Mouse (Mus musculus) Muller cell, postnatal 12 days (primary cell): ENCODE measurements around the gene Cntnap1.

Source experiments
- DNase-seq: peaks from one replicate; pipeline ENCODE4 v3.0.0-alpha.2; 2015; ENCODE audit errors: inconsistent ontology term

Gene Cntnap1

GRCm38 (mm10) chr11:101170811-101171610 lies 688 bp downstream of the Cntnap1 start, which contains the start of gene Plekhh3:
Gene Plekhh3 (minus strand): TSS chr11:101171351.
- peak; percentile 98 for DNase-seq

GRCm38 (mm10) chr11:101171721-101172433 lies 1.6 kb downstream of the Cntnap1 start:
- peak; percentile 92 for DNase-seq

GRCm38 (mm10) chr11:101172434-101172815 lies 2.1 kb downstream of the Cntnap1 start:
- no peak for DNase-seq

- DNase-seq, result no peak
Measured at GRCm38 (mm10) chr11:101173112-101173511, 2.8 kb downstream of the Cntnap1 start.

GRCm38 (mm10) chr11:101173631-101174388 lies 3.5 kb downstream of the Cntnap1 start:
- peak; percentile 91 for DNase-seq

GRCm38 (mm10) chr11:101174389-101174745 lies 4.0 kb downstream of the Cntnap1 start:
- no peak for DNase-seq

GRCm38 (mm10) chr11:101174851-101175628 lies 4.7 kb downstream of the Cntnap1 start, which contains the start of gene Ccr10:
Gene Ccr10 (minus strand): TSS chr11:101175443.
- peak; percentile 34 for DNase-seq

- no peak for DNase-seq
Measured at GRCm38 (mm10) chr11:101175636-101176116, 5.4 kb downstream of the Cntnap1 start.

- DNase-seq, result peak; percentile 63
Measured at GRCm38 (mm10) chr11:101176117-101176691, 5.9 kb downstream of the Cntnap1 start.

GRCm38 (mm10) chr11:101176933-101177773 lies 6.8 kb downstream of the Cntnap1 start:
- DNase-seq, result peak; percentile 29

- no peak for DNase-seq
Measured at GRCm38 (mm10) chr11:101178061-101179058, 8.0 kb downstream of the Cntnap1 start.

- no peak for DNase-seq
Measured at GRCm38 (mm10) chr11:101179306-101179705, 9.0 kb downstream of the Cntnap1 start.

GRCm38 (mm10) chr11:101180261-101180660 lies 9.9 kb downstream of the Cntnap1 start:
- no peak for DNase-seq

- DNase-seq, result peak; percentile 52
Measured at GRCm38 (mm10) chr11:101180846-101181740, 10.8 kb downstream of the Cntnap1 start.

GRCm38 (mm10) chr11:101181961-101182360 lies 11.6 kb downstream of the Cntnap1 start:
- no peak for DNase-seq

- no peak for DNase-seq
Measured at GRCm38 (mm10) chr11:101182771-101183517, 12.6 kb downstream of the Cntnap1 start.

GRCm38 (mm10) chr11:101184984-101185383 lies 14.7 kb downstream of the Cntnap1 start:
- no peak for DNase-seq
